Mouse (Mus musculus) neural tube, embryonic 12.5 days (tissue): ENCODE measurements around the gene Zbtb7a. TPM values are rescaled to one million over a fixed set of nuclear protein-coding genes. Genes with fewer than 3 reads are reported as not detected.

ENCODE experiments used
- ATAC-seq: fragments of 200-750 bp; cut with Nextera tagmentation; 2 replicates; pipeline ENCODE4 v1.8.0; 2017; ENCODE audit warnings: low read depth, mild to moderate bottlenecking, moderate TSS enrichment, moderate library complexity; ENCODE audit not compliant: low FRiP score
- H3K27ac ChIP-seq: fragments of 300-500 bp; sonication (generic); 2 replicates; pipeline ENCODE4 v1.5.1; 2016
- H3K27me3 ChIP-seq: fragments of 300-500 bp; sonication (generic); replicated peaks from 2 replicates; pipeline ENCODE4 v1.6.1; 2016; ENCODE audit warnings: mild to moderate bottlenecking
- H3K36me3 ChIP-seq: fragments of 300-500 bp; sonication (generic); 2 replicates; pipeline ENCODE4 v1.6.1; 2016; ENCODE audit warnings: mild to moderate bottlenecking
- H3K4me1 ChIP-seq: fragments of 300-500 bp; sonication (generic); 2 replicates; pipeline ENCODE4 v1.6.1; 2016
- H3K4me2 ChIP-seq: fragments of 300-500 bp; sonication (generic); replicated peaks from 2 replicates; pipeline ENCODE4 v1.6.1; 2016; ENCODE audit warnings: mild to moderate bottlenecking
- H3K4me3 ChIP-seq: fragments of 300-500 bp; sonication (generic); 2 replicates; pipeline ENCODE4 v1.5.1; 2016
- H3K9ac ChIP-seq: fragments of 300-500 bp; sonication (generic); 2 replicates; pipeline ENCODE4 v1.6.1; 2016; ENCODE audit warnings: mild to moderate bottlenecking
- H3K9me3 ChIP-seq: fragments of 300-500 bp; sonication (generic); 2 replicates; pipeline ENCODE4 v1.6.1; 2016; ENCODE audit warnings: mild to moderate bottlenecking
- WGBS: fragments of 180-500 bp; shearing (Covaris S2); methylation state at CpG from one replicate; pipeline ENCODE4 v1.1.7; 2016; 5-methylcytosine and 5-hydroxymethylcytosine counted together
- polyA plus RNA-seq: library from polyadenylated mRNA; unstranded; fragments of >200 nt; fragmentation: Nextera tagmentation; extraction: Ambion mirVana; gene quantifications from 2 replicates; pipeline ENCODE4 v1.2.1, GENCODE M21; 2016

The Zbtb7a gene
- polyA plus RNA-seq, 1 experiment from 2014 or later, result 15.6 TPM

DNA sequence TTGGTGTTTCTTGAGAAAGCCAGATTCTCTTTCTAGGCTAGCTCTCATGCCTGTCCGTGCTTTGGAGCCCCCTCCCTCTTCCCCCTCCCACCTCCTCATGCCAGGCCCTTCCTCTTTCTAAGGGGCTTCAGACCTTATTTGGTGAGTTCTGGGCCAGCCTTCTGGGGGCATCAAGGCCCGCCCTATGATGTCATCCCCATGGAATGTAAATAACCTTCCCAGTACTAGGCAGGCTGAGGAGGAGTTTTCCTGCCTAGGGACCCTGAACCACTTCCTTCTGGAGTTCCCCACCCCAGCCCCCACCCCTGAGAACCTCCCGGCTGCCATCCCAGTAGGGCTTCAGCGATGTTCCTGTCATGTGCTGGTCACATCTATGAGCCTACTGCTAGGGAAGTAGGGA is 49.7 kb downstream of the Zbtb7a start:
- 67% methylated on average over 4 of the region's 4 CpGs for WGBS
- no peak overlapping the region for H3K9ac ChIP-seq
- peaks cover 67% of the 10 kb centered on the region for H3K36me3 ChIP-seq
- ATAC-seq, result no peak
- H3K4me2 ChIP-seq, result no peak overlapping the region
- no peaks in the 10 kb centered on the region for H3K9me3 ChIP-seq
- peaks cover 21% of the 10 kb centered on the region for H3K4me1 ChIP-seq
- no peak overlapping the region for H3K27ac ChIP-seq
- H3K27me3 ChIP-seq, result no peaks in the 10 kb centered on the region
- no peak overlapping the region for H3K4me3 ChIP-seq

DNA sequence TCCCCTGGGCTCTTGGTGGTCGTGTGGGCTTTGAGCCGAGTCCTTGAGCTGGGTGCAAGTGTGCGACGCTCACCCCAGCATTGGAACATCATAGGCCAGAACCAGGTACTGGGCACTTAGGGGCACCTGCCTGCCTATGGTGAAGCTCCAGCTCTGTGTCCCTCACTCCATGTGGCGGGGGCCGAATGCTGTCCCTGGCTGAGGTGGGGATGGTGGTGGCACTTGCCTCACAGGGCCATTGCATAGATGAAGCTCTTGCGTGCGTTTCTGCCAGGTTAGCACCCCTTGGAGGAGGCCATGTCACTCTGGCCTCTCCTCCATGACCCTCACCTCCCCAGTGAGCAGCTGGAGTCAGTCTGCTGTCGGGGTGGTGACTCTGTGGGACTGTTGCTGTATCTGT is 52.1 kb downstream of the Zbtb7a start:
- Histone ChIP-seq H3K4me3 (no peak overlapping the region), H3K4me1 (peaks cover 11% of the 10 kb centered on the region), H3K4me2 (no peak overlapping the region), H3K27me3 (no peaks in the 10 kb centered on the region), H3K9me3 (no peaks in the 10 kb centered on the region), H3K27ac (no peak overlapping the region), H3K36me3 (peaks cover 60% of the 10 kb centered on the region), H3K9ac (no peak overlapping the region)
- WGBS, result 94% methylated on average over 9 of the region's 9 CpGs
- ATAC-seq, result no peak

DNA sequence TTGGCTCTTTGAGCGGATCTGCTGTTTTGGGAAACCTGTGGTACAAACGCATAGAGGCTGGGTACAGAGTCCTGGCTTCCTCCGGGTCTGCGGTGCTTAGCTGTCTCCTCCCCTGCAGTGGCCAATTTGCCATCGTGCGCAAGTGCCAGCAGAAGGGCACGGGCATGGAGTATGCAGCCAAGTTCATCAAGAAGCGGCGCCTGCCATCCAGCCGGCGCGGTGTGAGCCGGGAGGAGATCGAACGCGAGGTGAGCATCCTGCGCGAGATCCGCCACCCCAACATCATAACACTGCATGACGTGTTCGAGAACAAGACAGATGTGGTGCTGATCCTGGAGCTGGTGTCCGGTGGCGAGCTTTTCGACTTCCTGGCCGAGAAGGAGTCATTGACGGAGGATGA is 54.8 kb downstream of the Zbtb7a start:
- ATAC-seq, result no peak
- 82% methylated on average over 26 of the region's 26 CpGs for WGBS
- peaks cover 48% of the 10 kb centered on the region for H3K36me3 ChIP-seq
- H3K9me3 ChIP-seq, result no peaks in the 10 kb centered on the region
- no peak overlapping the region for H3K9ac ChIP-seq
- H3K27me3 ChIP-seq, result peaks cover 11% of the 10 kb centered on the region
- H3K4me3 ChIP-seq, result no peak overlapping the region
- H3K4me2 ChIP-seq, result no peak overlapping the region
- no peak overlapping the region for H3K27ac ChIP-seq
- peaks cover 19% of the 10 kb centered on the region for H3K4me1 ChIP-seq

DNA sequence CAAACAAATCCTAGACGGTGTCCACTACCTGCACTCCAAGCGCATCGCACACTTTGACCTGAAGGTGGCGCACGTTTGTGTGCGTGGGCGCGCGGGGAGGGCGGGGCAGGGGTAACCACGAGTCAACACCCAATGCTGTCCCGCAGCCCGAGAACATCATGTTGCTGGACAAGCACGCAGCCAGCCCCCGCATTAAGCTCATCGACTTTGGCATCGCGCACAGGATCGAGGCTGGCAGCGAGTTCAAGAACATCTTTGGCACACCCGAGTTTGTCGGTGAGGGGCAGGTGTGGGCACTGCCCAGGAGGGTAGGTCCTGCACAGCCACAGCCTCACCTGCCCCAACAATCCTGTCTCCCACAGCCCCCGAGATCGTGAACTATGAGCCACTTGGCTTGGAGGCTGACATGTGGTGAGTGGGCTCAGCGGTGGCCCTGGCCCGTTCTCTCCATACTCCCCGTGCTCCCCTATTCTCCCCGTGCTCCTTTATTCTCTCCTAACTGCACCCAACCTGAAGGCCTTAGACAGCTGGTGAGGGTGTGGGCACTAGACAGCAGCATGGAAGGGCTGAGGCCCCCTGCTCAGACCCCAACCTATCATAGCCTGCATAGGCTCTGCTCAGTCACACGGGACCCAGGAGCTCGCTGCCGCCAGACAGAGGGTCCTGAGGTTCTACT is 55.4 kb downstream of the Zbtb7a start:
- H3K4me3 ChIP-seq, result no peak overlapping the region
- H3K9me3 ChIP-seq, result no peaks in the 10 kb centered on the region
- peaks cover 43% of the 10 kb centered on the region for H3K36me3 ChIP-seq
- WGBS, result 74% methylated on average over 31 of the region's 31 CpGs
- no peak overlapping the region for H3K4me2 ChIP-seq
- H3K27ac ChIP-seq, result no peak overlapping the region
- H3K9ac ChIP-seq, result no peak overlapping the region
- H3K4me1 ChIP-seq, result peaks cover 19% of the 10 kb centered on the region
- ATAC-seq, result no peak
- H3K27me3 ChIP-seq, result peaks cover 16% of the 10 kb centered on the region

DNA sequence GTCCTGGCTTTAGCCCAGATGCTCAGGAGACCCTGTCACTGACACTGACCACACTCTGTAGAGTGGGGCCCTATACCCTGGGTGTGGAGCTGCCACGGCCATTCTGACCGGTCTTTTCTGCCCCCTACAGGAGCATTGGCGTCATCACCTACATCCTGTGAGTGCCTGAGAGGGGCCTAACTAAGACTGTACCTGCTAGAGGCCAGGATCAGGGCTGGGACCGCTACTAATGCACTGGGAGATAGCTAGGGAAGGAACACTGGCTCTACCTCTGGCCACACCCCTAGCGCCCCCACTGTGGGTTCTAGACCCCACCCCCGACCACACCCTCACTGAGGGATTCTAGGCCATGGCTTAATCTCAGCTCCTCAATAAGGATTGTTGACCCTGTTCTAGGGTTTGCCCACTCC is 55.9 kb downstream of the Zbtb7a start:
- H3K36me3 ChIP-seq, result peaks cover 38% of the 10 kb centered on the region
- H3K4me1 ChIP-seq, result peaks cover 19% of the 10 kb centered on the region
- no peak overlapping the region for H3K9ac ChIP-seq
- no peaks in the 10 kb centered on the region for H3K9me3 ChIP-seq
- H3K4me3 ChIP-seq, result no peak overlapping the region
- no peak overlapping the region for H3K27ac ChIP-seq
- no peak for ATAC-seq
- peaks cover 22% of the 10 kb centered on the region for H3K27me3 ChIP-seq
- H3K4me2 ChIP-seq, result no peak overlapping the region
- WGBS, result 73% methylated on average over 6 of the region's 6 CpGs

DNA sequence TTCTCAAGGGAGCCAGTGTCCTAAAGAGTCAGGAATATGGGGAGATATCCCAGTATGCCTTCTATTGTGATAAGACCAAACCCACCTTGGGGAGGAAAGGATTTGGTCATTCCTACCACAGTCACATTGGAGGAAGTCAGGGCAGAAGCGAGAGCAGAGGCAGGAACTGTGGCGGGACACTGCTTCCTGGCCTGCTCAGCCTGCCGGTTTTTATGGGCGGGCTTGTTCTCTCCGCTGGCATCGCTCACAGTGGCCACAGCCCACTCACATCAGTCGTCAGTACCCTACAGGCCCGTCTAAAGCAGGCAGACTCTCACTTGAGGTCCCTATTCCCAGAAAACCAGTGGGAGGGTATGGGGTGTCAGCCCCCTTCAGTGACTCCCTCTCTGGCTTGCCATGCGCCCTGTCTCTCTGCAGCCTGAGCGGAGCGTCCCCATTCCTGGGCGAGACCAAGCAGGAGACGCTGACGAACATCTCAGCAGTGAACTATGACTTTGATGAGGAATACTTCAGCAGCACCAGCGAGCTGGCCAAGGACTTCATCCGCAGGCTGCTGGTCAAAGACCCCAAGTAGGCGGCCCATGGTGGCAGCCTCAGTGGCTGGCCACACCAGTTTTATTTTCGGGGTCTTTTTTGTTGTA is 56.4 kb downstream of the Zbtb7a start:
- Histone ChIP-seq H3K27ac (no peak overlapping the region), H3K9ac (peak overlapping the region; percentile 77; the same call in 1 of the 2 replicates), H3K4me3 (peak overlapping the region; percentile 67; the same call in 1 of the 2 replicates), H3K4me2 (peak overlapping the region; percentile 96), H3K4me1 (peaks cover 19% of the 10 kb centered on the region), H3K36me3 (peaks cover 35% of the 10 kb centered on the region), H3K9me3 (no peaks in the 10 kb centered on the region), H3K27me3 (peaks cover 27% of the 10 kb centered on the region)
- 88% methylated on average over 18 of the region's 18 CpGs for WGBS
- ATAC-seq, result no peak

DNA sequence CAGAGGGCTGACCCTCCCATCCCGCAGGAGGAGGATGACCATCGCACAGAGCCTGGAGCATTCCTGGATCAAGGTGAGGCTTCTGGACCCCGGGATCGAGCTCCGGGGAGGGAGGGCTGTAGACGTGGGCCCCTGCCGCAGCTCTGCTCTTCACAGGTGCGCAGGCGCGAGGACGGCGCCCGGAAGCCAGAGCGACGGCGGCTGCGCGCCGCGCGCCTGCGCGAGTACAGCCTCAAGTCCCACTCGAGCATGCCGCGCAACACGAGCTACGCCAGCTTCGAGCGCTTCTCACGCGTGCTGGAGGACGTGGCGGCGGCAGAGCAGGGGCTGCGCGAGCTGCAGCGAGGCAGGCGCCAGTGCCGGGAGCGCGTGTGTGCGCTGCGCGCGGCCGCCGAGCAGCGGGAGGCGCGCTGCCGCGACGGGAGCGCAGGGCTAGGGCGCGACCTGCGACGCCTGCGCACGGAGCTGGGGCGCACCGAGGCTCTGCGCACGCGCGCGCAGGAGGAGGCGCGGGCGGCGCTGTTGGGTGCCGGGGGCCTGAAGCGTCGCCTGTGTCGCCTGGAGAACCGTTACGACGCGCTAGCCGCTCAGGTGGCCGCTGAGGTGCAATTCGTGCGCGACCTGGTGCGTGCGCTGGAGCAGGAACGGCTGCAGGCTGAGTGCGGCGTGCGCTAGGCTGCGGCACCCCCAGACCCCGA is 57.4 kb downstream of the Zbtb7a start:
- Histone ChIP-seq H3K4me1 (peaks cover 19% of the 10 kb centered on the region), H3K4me2 (peak overlapping the region; percentile 96), H3K27ac (peak overlapping the region; percentile 94), H3K9ac (peak overlapping the region; percentile 77), H3K9me3 (no peaks in the 10 kb centered on the region), H3K27me3 (peaks cover 36% of the 10 kb centered on the region), H3K36me3 (peaks cover 26% of the 10 kb centered on the region), H3K4me3 (peak overlapping the region; percentile 67)
- peak; percentile 82 for ATAC-seq
- WGBS, result under 1% methylated on average over 91 of the region's 93 CpGs

DNA sequence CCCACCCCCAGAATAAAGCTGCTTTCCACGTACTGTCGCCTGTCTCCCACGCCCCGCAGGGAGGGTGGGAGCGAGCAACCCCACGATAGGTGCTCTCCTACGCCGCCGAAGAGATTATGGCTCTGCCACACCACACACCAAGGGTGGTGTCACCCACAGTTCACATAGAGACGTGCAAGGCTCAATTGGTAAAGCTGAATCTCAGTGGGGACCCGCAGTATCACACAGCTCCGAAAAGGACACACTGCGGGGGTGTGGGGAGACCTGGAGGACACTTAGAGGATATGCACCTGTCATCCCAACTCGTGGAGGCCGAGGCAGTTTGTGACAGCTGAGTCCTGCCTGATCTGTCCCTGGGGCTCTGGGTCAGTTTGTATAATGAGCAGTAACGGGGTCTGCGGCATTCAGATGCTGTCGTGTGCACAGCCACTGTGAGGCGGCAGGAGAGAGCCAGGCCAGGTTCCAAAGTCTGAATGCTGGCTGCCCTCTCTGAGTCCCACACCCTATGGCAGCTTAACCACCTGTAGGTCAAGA is 58.0 kb downstream of the Zbtb7a start:
- Histone ChIP-seq H3K4me3 (peak overlapping the region; percentile 67), H3K36me3 (peaks cover 24% of the 10 kb centered on the region), H3K4me1 (peaks cover 19% of the 10 kb centered on the region), H3K9me3 (no peaks in the 10 kb centered on the region), H3K4me2 (peak overlapping the region; percentile 96), H3K9ac (peak overlapping the region; percentile 77), H3K27ac (peak overlapping the region; percentile 94), H3K27me3 (peaks cover 37% of the 10 kb centered on the region)
- WGBS, result 4% methylated on average over 19 of the region's 19 CpGs
- ATAC-seq, result peak; percentile 61

DNA sequence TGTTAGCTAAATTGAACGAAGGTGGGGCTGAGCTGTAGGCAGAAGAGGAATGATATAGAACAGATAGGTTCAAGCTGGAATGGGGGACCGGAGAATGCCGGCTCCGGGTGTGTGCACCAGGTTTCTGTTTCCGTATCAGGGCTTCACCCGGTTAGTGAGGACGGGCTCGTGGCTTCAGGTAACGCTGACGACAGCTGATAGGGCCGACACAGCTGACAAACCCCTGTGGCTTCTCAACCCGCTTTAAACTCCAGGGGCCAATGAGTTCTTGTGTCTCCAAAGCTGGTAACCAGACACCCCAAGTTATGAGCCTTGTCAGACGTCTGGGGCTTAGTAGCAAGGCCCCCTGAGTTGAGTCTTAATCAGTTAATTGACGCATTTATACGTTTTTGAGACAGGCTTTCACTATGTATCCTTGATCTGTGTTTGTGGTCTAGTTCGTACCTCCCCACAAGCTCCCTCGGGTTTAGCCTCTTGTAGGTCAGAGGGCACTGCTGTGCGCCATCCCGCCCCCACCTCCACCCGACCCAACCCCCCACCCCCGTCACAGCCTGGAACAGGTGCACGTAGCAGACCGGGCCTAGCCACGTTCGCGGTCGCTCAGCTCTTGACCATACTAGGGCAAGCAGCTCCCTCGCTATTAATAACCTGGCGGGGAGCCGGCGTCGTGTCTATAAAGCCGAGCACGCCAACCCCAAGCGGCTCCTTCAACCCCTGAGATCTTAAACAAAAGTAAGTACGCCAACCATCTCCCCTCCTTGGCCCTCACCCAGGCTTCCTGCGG is 59.2 kb downstream of the Zbtb7a start:
- WGBS, result 17% methylated on average over 37 of the region's 37 CpGs
- peaks cover 19% of the 10 kb centered on the region for H3K36me3 ChIP-seq
- H3K4me1 ChIP-seq, result peaks cover 19% of the 10 kb centered on the region
- no peak overlapping the region for H3K4me3 ChIP-seq
- H3K9ac ChIP-seq, result 0 out of 2 replicates have a peak overlapping the region, but pooled peaks have one; percentile 33
- no peaks in the 10 kb centered on the region for H3K9me3 ChIP-seq
- H3K27ac ChIP-seq, result no peak overlapping the region
- H3K4me2 ChIP-seq, result 0 out of 2 replicates have a peak overlapping the region, but pooled peaks have one; percentile 3
- ATAC-seq, result no peak
- peaks cover 41% of the 10 kb centered on the region for H3K27me3 ChIP-seq

DNA sequence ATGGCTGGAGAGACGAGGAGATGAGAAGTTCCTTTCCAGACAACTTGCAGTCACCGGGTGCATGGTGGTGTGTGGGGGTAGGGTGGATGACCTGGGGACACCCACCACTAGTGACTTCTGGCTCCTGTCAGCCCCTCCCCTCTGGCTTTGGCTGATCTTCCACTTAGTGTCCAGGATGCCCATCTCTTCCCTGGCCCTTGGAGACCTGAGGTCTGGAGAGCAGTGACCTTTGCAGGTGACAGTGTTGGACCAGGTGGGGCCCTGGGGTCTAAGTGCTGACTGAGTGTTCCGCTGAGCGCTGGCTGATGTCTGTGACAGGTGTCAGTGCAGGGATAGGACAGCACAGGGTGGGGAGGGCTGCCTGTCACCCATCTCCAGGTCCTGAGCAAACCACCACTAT is 60.3 kb downstream of the Zbtb7a start:
- H3K27me3 ChIP-seq, result peaks cover 42% of the 10 kb centered on the region
- no peaks in the 10 kb centered on the region for H3K9me3 ChIP-seq
- no peak overlapping the region for H3K4me2 ChIP-seq
- 77% methylated on average over 4 of the region's 4 CpGs for WGBS
- no peak overlapping the region for H3K27ac ChIP-seq
- H3K9ac ChIP-seq, result no peak overlapping the region
- peaks cover 19% of the 10 kb centered on the region for H3K4me1 ChIP-seq
- ATAC-seq, result no peak
- H3K4me3 ChIP-seq, result no peak overlapping the region
- H3K36me3 ChIP-seq, result peaks cover 11% of the 10 kb centered on the region

DNA sequence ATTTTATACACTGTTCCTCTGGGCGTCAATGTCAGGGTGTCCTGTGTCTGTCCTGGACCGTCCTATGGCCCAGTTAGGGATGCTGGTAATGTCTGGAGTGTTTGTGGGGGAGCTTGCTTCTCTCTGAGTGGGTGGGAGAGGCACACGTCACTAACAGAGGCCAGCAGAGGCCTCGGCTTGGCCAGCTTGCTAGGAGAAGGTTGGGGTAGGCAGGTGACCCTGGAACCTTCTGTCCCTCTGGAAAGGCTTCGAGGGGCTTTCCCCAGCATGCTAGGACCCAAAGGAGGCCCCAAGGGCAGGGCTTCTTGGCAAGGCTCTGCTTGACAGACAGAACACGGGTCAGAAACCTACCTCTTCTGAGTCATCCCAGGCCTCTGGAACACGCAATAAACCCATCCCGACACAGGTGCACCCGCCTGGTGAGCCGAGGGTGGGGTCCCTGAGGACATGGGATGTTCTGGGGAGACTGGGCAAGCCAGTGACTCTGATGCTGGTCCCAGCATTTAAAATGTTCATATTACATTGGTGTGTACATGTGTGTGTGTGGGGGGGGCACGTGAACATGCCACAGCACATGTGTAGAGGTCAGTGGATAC is 61.5 kb downstream of the Zbtb7a start:
- no peak overlapping the region for H3K27ac ChIP-seq
- H3K4me3 ChIP-seq, result no peak overlapping the region
- ATAC-seq, result no peak
- no peak overlapping the region for H3K4me2 ChIP-seq
- H3K27me3 ChIP-seq, result peaks cover 42% of the 10 kb centered on the region
- no peaks in the 10 kb centered on the region for H3K9me3 ChIP-seq
- H3K36me3 ChIP-seq, result no peaks in the 10 kb centered on the region
- peaks cover 19% of the 10 kb centered on the region for H3K4me1 ChIP-seq
- H3K9ac ChIP-seq, result no peak overlapping the region
- 65% methylated on average over 11 of the region's 11 CpGs for WGBS
